Mouse (Mus musculus) erythroblast, embryonic 14.5 days (primary cell): ENCODE data around the gene Gys2.

Source experiments
- GATA1 ChIP-seq: IDR thresholded peaks from 2 replicates; pipeline ENCODE4 v1.6.1; 2012; ENCODE audit warnings: low read length, inconsistent platforms, mixed read lengths
- TAL1 ChIP-seq: IDR thresholded peaks from 3 replicates; pipeline ENCODE4 v1.6.1; 2012; ENCODE audit warnings: low read length, inconsistent platforms, mixed read lengths

DNA sequence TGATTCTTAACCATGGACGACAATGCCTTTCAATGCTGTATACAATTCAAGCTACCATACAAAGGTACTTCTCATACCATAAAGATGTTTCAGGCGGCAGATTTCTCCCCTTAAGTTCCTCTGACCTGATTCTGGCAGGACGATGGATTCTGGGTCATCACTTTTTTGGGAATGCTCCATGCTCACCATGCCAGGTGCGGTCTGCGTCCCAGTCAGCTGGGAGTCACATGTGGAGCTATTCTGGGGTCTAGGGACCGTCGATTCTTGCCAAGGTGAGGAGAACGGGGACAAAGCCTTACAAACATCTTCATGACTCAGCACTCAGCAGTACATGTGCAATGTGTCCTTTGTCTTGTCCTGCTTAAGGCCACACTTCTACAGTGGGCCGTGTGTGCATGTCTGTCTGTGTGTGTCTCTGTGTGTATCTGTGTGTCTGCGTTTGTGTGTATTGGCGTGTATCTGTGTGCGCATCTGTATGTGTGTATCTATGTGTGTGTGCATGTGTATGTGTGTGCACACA is 48.7 kb upstream of the Gys2 start:
- TF ChIP-seq GATA1 (no peak), TAL1 (no peak)
